Mouse (Mus musculus): Measurements from ENCODE around the gene Arhgef12.
A peak's percentile ranks its signal among the peaks of the same experiment; 100 is the strongest.

Gene Arhgef12

GRCm38 (mm10) chr9:43071741-43072140, 35.3 kb downstream of the Arhgef12 start:
- no peak for DNase-seq

- no peak for DNase-seq
These were observed 35.9 kb downstream of the Arhgef12 start for GRCm38 (mm10) chr9:43071176-43071575.

GRCm38 (mm10) chr9:43070566-43070965, 36.5 kb downstream of the Arhgef12 start:
- DNase-seq, result no peak

DNA sequence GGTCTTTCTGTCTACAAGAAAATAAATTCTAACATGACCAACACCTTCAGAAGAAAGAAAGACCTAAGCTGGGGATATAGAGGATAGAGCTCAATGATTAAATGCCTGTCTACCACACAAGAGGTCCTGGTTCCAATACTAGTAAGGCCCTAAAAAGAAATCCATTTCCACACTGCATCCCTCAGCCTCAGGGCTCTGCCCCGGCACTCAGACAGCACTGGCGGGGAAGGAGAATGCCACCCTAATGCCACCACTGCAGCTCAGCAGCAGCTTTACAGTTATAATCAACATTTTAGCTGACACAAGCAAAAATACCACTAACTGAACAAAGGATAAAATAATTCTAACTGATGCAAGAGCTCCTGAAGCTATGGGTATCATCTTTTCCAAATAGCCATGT, 36.9 kb downstream of the Arhgef12 start:
- DNase-seq, result no peak

GRCm38 (mm10) chr9:43067896-43068295, 39.1 kb downstream of the Arhgef12 start:
- no peak for DNase-seq

DNA sequence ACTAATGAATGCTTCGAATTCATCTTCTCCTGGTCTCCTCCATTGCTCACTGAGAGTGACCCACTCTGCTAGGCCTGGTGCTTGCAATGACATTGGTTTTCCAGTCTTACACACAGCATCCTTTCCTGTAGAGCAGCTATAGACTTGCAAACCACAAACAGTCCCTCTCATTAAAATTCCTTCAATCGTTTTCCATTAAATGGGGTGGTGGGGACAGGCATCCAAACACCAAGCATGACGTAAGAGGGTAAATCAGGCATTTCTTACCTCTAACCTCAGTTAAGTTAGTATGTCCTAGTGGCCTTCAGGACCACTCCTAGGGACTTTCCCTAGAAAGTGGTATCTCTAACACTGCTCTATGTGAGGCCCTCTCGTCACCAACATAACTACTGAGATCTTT, 41.8 kb downstream of the Arhgef12 start:
- DNase-seq, result no peak

GRCm38 (mm10) chr9:43061545-43061944, 45.5 kb downstream of the Arhgef12 start:
- DNase-seq, result no peak

DNA sequence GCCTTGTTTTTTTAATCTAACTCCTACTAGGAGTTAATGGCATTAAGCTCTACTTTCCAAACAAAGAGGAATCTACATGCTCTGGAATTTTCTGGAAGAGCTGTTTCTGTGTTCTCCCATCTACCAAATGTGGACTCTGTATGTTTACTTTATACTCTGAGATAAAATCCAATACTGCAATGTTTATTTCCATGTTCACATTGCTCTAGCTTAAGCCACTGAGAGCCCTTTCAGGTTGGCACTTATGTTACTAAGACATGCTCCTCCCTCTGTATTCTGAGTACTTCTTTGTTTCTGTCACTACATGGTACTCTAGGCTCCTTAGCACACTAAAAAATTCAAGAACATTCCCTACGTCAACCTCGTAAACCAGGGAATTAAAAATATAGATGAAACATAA, 56.6 kb downstream of the Arhgef12 start:
- DNase-seq, result no peak

DNA sequence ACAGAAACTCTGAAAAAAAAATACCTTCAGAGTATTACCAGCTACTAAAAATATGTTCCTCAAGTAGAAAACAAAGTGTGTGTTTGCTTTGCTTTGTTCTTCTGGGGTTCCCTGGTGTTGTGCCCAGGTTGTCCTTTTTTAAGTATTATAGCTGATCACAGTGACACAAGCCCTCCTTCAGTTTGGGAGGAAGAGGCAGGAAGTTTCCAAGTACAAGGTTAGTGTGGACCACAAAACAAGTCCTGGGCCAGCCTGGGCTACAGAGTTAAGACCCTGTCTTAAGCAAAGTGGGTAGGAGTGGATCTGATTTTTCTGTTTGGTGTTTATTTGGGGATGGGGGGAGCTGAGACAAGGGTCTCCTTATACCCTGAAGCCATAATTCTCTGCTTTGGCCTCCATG, 62.6 kb downstream of the Arhgef12 start:
- no peak for DNase-seq

GRCm38 (mm10) chr9:43038466-43038865, 68.6 kb downstream of the Arhgef12 start:
- no peak for DNase-seq

- no peak for DNase-seq
These were observed 71.8 kb downstream of the Arhgef12 start for GRCm38 (mm10) chr9:43035208-43035607.

- DNase-seq, result no peak
These were observed 72.8 kb downstream of the Arhgef12 start for GRCm38 (mm10) chr9:43034273-43034672.

DNA sequence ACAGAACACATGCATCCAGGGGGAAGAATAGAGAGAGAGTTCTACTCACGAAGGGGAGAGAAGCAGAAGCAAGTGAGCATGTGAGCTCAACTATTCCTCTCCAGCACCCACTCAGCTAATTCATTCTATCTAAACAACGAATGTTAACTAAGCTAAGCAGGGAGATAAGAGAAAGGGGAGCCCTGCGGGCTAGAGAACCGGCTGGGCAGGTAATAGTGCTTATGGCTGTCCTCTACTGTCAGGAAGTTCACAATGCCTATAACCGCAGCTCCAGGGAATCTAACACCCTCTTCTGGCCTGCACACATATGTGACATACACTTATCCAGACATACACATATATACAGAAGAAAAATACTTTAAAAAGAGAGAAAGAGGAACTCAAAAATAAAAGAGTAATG, 79.3 kb downstream of the Arhgef12 start:
- no peak for DNase-seq

- DNase-seq, result no peak
These were observed 85.4 kb downstream of the Arhgef12 start for GRCm38 (mm10) chr9:43021515-43022251.

DNA sequence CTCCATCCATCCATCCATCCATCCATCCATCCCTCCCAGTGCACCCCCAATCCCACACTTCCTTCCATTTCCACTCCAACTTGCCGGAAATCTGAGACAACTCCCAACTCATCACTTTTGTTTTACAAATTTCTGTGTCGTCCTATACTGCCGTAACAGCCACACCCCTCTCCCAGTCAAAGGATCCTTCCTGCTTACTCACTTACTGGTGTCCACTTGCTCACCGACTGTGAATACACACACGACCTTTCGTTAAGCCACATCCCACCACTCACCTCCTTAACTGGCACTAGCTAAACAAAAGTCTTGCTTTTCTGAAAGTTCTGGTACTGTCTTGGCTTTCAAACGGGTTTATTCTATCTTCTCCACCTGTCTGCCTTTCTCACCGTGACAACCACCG, 87.4 kb downstream of the Arhgef12 start:
- DNase-seq, result no peak

DNA sequence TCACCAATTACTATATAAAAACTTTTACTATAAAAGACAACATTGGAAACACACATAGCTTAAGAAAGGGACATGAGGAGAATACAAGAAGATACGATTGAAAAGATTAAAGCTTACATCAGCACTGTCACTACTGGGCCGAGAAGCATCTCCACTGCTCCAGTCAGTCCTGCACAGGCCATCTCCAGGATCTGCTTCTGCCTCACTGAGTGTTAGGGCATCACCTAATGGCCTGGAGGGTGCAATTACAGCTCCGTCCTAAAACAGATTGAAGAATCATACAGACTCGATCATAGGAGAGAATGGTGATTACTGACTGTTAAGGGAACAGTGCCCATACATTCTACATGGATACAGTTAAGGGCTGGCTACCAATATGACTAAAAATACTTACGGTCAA, 91.3 kb downstream of the Arhgef12 start:
- peak in 1 of 2 experiments; percentile 9 for DNase-seq

GRCm38 (mm10) chr9:43015366-43015765, 91.7 kb downstream of the Arhgef12 start:
- DNase-seq, result no peak

GRCm38 (mm10) chr9:43014886-43015285, 92.2 kb downstream of the Arhgef12 start:
- no peak for DNase-seq

DNA sequence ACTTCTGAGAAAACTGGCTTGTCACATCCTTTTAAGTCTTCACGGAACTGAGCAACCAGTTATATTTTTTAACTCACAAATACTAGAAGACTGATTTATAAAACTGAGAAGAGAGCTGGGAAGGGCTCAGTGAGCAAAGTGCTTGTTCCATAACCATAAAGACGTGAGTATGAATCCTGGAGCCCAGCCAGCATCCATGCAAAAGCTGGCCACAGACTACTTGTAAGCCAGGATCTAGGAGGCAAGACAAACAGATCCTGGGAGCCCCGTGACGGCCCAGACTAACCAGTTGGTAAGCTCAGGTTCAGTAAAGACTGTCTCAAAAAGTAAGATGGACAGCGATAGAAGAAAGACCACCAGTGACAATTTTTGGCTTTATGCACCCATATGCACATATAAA, 94.5 kb downstream of the Arhgef12 start:
- peak; percentile 21 to 38 for DNase-seq

GRCm38 (mm10) chr9:43011061-43011460, 96.0 kb downstream of the Arhgef12 start:
- DNase-seq, result no peak

- no peak for DNase-seq
These were observed 103.2 kb downstream of the Arhgef12 start for GRCm38 (mm10) chr9:43003881-43004280.

DNA sequence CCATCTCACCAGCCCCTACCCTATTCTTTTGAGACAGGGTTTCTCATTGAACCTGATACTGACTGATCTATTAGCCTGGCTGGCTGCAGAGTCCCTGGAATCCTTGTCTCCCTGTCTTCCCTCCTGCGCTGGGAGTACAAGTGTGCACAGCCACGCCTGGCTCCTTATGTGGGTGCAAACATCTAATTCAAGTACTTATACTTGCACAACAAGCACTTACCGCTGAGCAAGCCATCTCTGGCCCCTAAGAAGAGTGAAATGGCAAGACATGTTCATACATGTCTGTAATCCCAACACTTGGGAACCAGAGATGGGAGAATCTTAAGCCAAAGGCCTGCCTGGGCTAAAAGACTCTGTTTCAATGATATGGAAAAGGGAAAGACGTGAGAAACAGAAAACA, 104.0 kb downstream of the Arhgef12 start:
- DNase-seq, result no peak

DNA sequence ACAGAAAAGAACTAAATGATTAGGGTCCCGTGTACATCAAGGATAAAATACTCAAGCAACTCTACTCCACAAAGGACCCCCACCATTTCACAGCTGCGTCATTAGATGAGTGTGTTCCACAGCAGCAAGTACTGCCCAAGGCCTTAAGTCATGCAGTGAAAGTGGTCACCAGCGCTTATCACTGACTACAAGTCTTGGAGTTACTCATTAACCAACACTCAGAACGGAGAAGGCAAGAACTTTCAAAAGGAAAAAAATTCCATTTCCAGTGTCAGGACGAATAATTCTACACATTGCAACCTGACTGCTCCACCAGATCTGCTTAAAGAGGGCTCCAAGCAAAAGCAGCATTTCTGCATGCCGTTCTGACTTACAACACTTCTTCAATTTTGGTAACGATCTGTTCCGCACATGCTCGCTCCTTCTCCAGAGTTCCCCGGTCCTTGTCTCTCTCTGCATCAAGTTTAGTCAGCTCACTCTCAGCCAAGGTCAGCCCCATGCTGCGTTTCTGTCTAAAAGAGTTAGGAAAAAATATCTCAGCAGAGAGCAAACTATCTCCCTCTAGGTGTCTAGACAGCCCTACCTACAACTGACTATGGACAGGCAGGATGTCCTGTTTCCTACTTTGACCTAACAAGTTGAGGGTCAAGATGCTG, 106.3 kb downstream of the Arhgef12 start:
- DNase-seq, result no peak

- DNase-seq, result peak; percentile 72 to 78
These were observed 107.0 kb downstream of the Arhgef12 start for GRCm38 (mm10) chr9:43000070-43000469.

- DNase-seq, result no peak
These were observed 109.5 kb downstream of the Arhgef12 start for GRCm38 (mm10) chr9:42997526-42997925.
